Mouse (Mus musculus) heart, postnatal 0 days (tissue): ENCODE measurements around the gene Ncor2. TPM values are rescaled to one million over a fixed set of nuclear protein-coding genes. Genes with fewer than 3 reads are reported as not detected.
"Not testable (repeated sequence)": the region's sequence is repeated elsewhere in the genome, so short reads cannot be mapped to it uniquely, and the experiment has no call there.

Source experiments
- ATAC-seq: fragments of 200-750 bp; cut with Nextera tagmentation; 2 replicates; pipeline ENCODE4 v1.8.0; 2017; ENCODE audit warnings: low read depth, moderate number of reproducible peaks, moderate library complexity; ENCODE audit not compliant: insufficient read depth
- DNase-seq: peaks from one replicate; pipeline ENCODE4 v3.0.0-alpha.2; 2016; ENCODE audit warnings: low spot score
- H3K27ac ChIP-seq: fragments of 300-500 bp; sonication (generic); 2 replicates; pipeline ENCODE4 v1.5.1; 2014; ENCODE audit warnings: low read depth, mild to moderate bottlenecking
- H3K27me3 ChIP-seq: fragments of 300-500 bp; sonication (generic); 2 replicates; pipeline ENCODE4 v1.6.1; 2014; ENCODE audit warnings: low read length, mixed read lengths; ENCODE audit not compliant: control insufficient read depth, insufficient read depth
- H3K36me3 ChIP-seq: fragments of 300-500 bp; sonication (generic); replicated peaks from 2 replicates; pipeline ENCODE4 v1.6.1; 2014; ENCODE audit warnings: low read length, mixed read lengths; ENCODE audit not compliant: control insufficient read depth, insufficient read depth
- H3K4me1 ChIP-seq: fragments of 300-500 bp; sonication (generic); 2 replicates; pipeline ENCODE4 v1.6.1; 2014; ENCODE audit warnings: antibody characterized with exemption; ENCODE audit not compliant: control insufficient read depth, insufficient read depth
- H3K4me2 ChIP-seq: fragments of 300-500 bp; sonication (generic); 2 replicates; pipeline ENCODE4 v1.6.1; 2014; ENCODE audit warnings: low read depth, mild to moderate bottlenecking, low read length, moderate library complexity
- H3K4me3 ChIP-seq: fragments of 300-500 bp; sonication (generic); 2 replicates; pipeline ENCODE4 v1.5.1; 2014; ENCODE audit warnings: low read depth, low read length
- H3K9ac ChIP-seq: fragments of 300-500 bp; sonication (generic); replicated peaks from 2 replicates; pipeline ENCODE4 v1.6.1; 2014; ENCODE audit warnings: low read depth, low read length, mixed read lengths
- H3K9me3 ChIP-seq: fragments of 300-500 bp; sonication (generic); replicated peaks from 2 replicates; pipeline ENCODE4 v1.6.1; 2016; ENCODE audit warnings: low read length; ENCODE audit not compliant: control insufficient read depth
- CTCF ChIP-seq: IDR thresholded peaks from 2 replicates; pipeline ENCODE4 v1.5.1; 2016; ENCODE audit warnings: antibody characterized with exemption, control low read depth, low read depth
- EP300 ChIP-seq: IDR thresholded peaks from 2 replicates; pipeline ENCODE4 v1.6.1; 2016; ENCODE audit warnings: antibody characterized with exemption, low read depth
- WGBS: fragments of 180-500 bp; shearing (Covaris S2); extraction: QIAGEN DNeasy Blood & Tissue Kit; methylation state at CpG from one replicate; pipeline ENCODE4 v1.1.7; 2014; 5-methylcytosine and 5-hydroxymethylcytosine counted together
- polyA plus RNA-seq: library from polyadenylated mRNA; unstranded; fragments of >200 nt; fragmentation: Nextera tagmentation; extraction: Ambion mirVana; gene quantifications from 2 replicates; pipeline ENCODE4 v1.2.1, GENCODE M21; 2015
- total RNA-seq: library from RNA; depleted of rRNA; stranded (reverse); fragments of >200 nt; gene quantifications from 2 replicates; pipeline ENCODE4 v1.2.3, GENCODE M21; 2014; ENCODE audit warnings: low replicate concordance

Ncor2 gene
- total and polyA plus RNA-seq, 2 experiments from 2014 or later: 15.5 to 73.8 TPM

GRCm38 (mm10) chr5:125204199-125204815 is 25.3 kb upstream of the Ncor2 start:
- ATAC-seq (no peak), DNase-seq (no peak)
- Histone ChIP-seq H3K36me3 (no peaks in the 10 kb centered on the region), H3K27me3 (no peaks in the 10 kb centered on the region), H3K9ac (no peak overlapping the region), H3K27ac (no peak overlapping the region), H3K4me3 (no peak overlapping the region), H3K9me3 (no peaks in the 10 kb centered on the region), H3K4me2 (no peak overlapping the region), H3K4me1 (peaks cover 11% of the 10 kb centered on the region)
- TF ChIP-seq EP300 (no peak), CTCF (0 out of 2 replicates have a peak, but pooled peaks have one; percentile 5)
- 84% methylated on average over 11 of the region's 11 CpGs for WGBS

GRCm38 (mm10) chr5:125203759-125204158 is 24.7 kb upstream of the Ncor2 start:
- no peaks in the 10 kb centered on the region for H3K36me3 ChIP-seq
- ATAC-seq (no peak), DNase-seq (no peak)
- H3K4me3 ChIP-seq: no peak overlapping the region
- peak overlapping the region; percentile 21 for H3K27ac ChIP-seq
- WGBS: 41% methylated on average over 11 of the region's 11 CpGs
- H3K27me3 ChIP-seq: no peaks in the 10 kb centered on the region
- no peak overlapping the region for H3K4me2 ChIP-seq
- H3K4me1 ChIP-seq: peaks cover 11% of the 10 kb centered on the region
- TF ChIP-seq CTCF: no peak
- no peak for TF ChIP-seq EP300
- no peak overlapping the region for H3K9ac ChIP-seq
- no peaks in the 10 kb centered on the region for H3K9me3 ChIP-seq

GRCm38 (mm10) chr5:125203099-125203498 is 24.1 kb upstream of the Ncor2 start:
- DNase-seq: peak; percentile 91
- H3K4me2 ChIP-seq: no peak overlapping the region; the same call in 1 of the 2 replicates
- H3K27ac ChIP-seq: peak overlapping the region; percentile 21; the same call in 1 of the 2 replicates
- WGBS: 22% methylated on average over 7 of the region's 7 CpGs
- peaks cover 11% of the 10 kb centered on the region for H3K4me1 ChIP-seq
- H3K4me3 ChIP-seq: no peak overlapping the region
- TF ChIP-seq EP300 (peak; percentile 43; the same call in 1 of the 2 replicates), CTCF (no peak)
- H3K9me3 ChIP-seq: no peaks in the 10 kb centered on the region
- H3K27me3 ChIP-seq: no peaks in the 10 kb centered on the region
- peak; percentile 95 for ATAC-seq
- H3K9ac ChIP-seq: no peak overlapping the region
- no peaks in the 10 kb centered on the region for H3K36me3 ChIP-seq

GRCm38 (mm10) chr5:125202100-125202499 is 23.1 kb upstream of the Ncor2 start:
- no peaks in the 10 kb centered on the region for H3K36me3 ChIP-seq
- H3K27me3 ChIP-seq: no peaks in the 10 kb centered on the region
- DNase-seq (no peak), ATAC-seq (no peak)
- peaks cover 11% of the 10 kb centered on the region for H3K4me1 ChIP-seq
- H3K9me3 ChIP-seq: no peaks in the 10 kb centered on the region
- no peak for TF ChIP-seq CTCF
- no peak for TF ChIP-seq EP300
- 0 out of 2 replicates have a peak overlapping the region, but pooled peaks have one; percentile 8 for H3K27ac ChIP-seq
- WGBS: 47% methylated on average over 5 of the region's 5 CpGs
- H3K4me2 ChIP-seq: no peak overlapping the region
- H3K9ac ChIP-seq: no peak overlapping the region
- H3K4me3 ChIP-seq: no peak overlapping the region

GRCm38 (mm10) chr5:125199086-125199485 is 20.1 kb upstream of the Ncor2 start:
- Histone ChIP-seq H3K9ac (no peak overlapping the region), H3K27me3 (no peaks in the 10 kb centered on the region), H3K4me2 (no peak overlapping the region), H3K4me1 (peaks cover 11% of the 10 kb centered on the region), H3K4me3 (no peak overlapping the region), H3K9me3 (0 out of 2 replicates have a peak, but pooled peaks cover 3% of the 10 kb centered on the region), H3K27ac (no peak overlapping the region), H3K36me3 (no peaks in the 10 kb centered on the region)
- no peak for DNase-seq
- no peak for ATAC-seq
- 82% methylated on average over 6 of the region's 6 CpGs for WGBS
- TF ChIP-seq EP300 (no peak), CTCF (no peak)

GRCm38 (mm10) chr5:125197325-125197724 is 18.3 kb upstream of the Ncor2 start:
- H3K9me3 ChIP-seq, DNase-seq, H3K4me2 ChIP-seq, H3K27me3 ChIP-seq, H3K9ac ChIP-seq, H3K4me3 ChIP-seq, H3K4me1 ChIP-seq, ATAC-seq, H3K27ac ChIP-seq, H3K36me3 ChIP-seq: not testable (repeated sequence)
- WGBS: 66% methylated on average over 2 of the region's 2 CpGs
